8 mouse cellular contexts compared by ENCODE assay signal in the genomic region with DNA sequence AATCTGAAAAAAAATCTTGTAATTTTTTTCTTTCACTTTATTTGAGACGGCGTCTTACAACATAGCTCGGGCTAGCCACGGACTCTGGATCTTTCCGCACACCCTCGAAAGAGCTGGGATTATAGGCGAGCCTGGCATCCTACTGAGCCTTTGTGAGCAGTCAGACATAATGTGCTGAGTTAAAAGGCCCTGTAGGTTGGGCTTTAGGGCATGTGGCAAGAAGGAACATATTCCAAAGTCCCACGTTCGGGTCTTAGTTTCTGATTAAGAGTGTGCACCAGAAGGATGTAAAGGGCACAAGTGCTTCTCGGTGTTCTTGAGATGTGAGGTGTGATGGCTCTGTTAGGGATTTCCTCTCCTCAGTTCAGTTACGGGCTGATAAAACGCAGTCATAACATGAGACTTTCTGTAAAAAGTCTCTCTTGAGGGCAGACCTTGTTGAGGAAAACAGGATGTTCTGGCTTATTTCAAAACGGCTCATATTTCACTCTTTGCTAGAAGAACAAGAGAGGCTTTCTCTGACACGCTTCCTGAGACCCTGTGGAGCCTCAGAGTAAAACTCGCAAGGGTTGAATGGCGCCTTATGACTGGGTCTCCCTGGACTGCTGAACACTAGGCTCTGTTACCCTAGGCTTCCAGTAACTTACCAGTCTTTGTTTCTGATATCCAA.
DNase-seq lines count a peak whose midpoint lies in the region; ATAC-seq lines count a peak whose summit lies in the region.
"Had no signal": no experiment of that assay in that cellular context is flagged by ENCODE, and none has a peak within 500 bp of the region (broad histone marks: within the 10 kb centered on the region; RNA-seq: fewer than 3 reads in every experiment).

No protein-coding gene starts in this region.

- no peaks in the 10 kb centered on the region for H3K27me3 ChIP-seq in midbrain, embryonic 10.5 days (ENCODE audit: low read depth, poor library complexity, severe bottlenecking)
- H3K27me3 ChIP-seq in midbrain, embryonic 11.5 days (ENCODE audit: control insufficient read depth, insufficient read depth, low read length): no peaks in the 10 kb centered on the region

- 66% methylated on average over 16 of the region's 16 CpGs for WGBS in midbrain, embryonic 10.5 days
- WGBS in midbrain, embryonic 11.5 days: 62% methylated on average over 16 of the region's 16 CpGs

- H3K9ac ChIP-seq in midbrain, embryonic 11.5 days (ENCODE audit: low read length): no peak overlapping the region

- no peaks in the 10 kb centered on the region for H3K36me3 ChIP-seq in midbrain, embryonic 10.5 days
- H3K36me3 ChIP-seq in midbrain, embryonic 11.5 days (ENCODE audit: control insufficient read depth, insufficient read depth, low read length): no peaks in the 10 kb centered on the region

- DNase-seq in midbrain, embryonic 10.5 days (ENCODE audit: low spot score): peak; percentile 13
- DNase-seq in midbrain, embryonic 11.5 days (ENCODE audit: low spot score, missing footprints): no peak
- peak; percentile 70 for DNase-seq in mesoderm, embryonic 11.5 days (ENCODE audit: low read depth, low spot score)
- no peak for DNase-seq in left cerebral cortex, adult 18-20 months (ENCODE audit: low spot score in 2 of 2)
- no peak for DNase-seq in spleen, postnatal 14 days (ENCODE audit: low spot score in 2 of 2)
- DNase-seq: thymus, postnatal 14 days had no signal

- H3K9me3 ChIP-seq in midbrain, embryonic 10.5 days (replicated peaks): no peaks in the 10 kb centered on the region
- H3K9me3 ChIP-seq in midbrain, embryonic 11.5 days (ENCODE audit: control insufficient read depth, low read length): no peaks in the 10 kb centered on the region

- no peak for ATAC-seq in midbrain, embryonic 11.5 days (ENCODE audit: low FRiP score)
- ATAC-seq in granulocyte monocyte progenitor cell, adult 5-6 weeks (replicated peaks; ENCODE audit: poor library complexity, severe bottlenecking): peak; percentile 68
- ATAC-seq in monocyte, adult 5-6 weeks (replicated peaks; ENCODE audit: insufficient number of reproducible peaks, low FRiP score, low TSS enrichment, poor library complexity, severe bottlenecking): no peak

- H3K27ac ChIP-seq in midbrain, embryonic 10.5 days (replicated peaks): no peak overlapping the region; the same call in 1 of the 2 replicates
- no peak overlapping the region for H3K27ac ChIP-seq in midbrain, embryonic 11.5 days (ENCODE audit: low read depth, low read length)

- H3K4me3 ChIP-seq in midbrain, embryonic 10.5 days: no peak overlapping the region
- H3K4me3 ChIP-seq in midbrain, embryonic 11.5 days (ENCODE audit: low read depth, low read length): no peak overlapping the region

- peaks cover 16% of the 10 kb centered on the region for H3K4me1 ChIP-seq in midbrain, embryonic 10.5 days
- 0 out of 2 replicates have a peak, but pooled peaks cover 2% of the 10 kb centered on the region for H3K4me1 ChIP-seq in midbrain, embryonic 11.5 days (ENCODE audit: control insufficient read depth, insufficient read depth, low read length)

- no peak overlapping the region for H3K4me2 ChIP-seq in midbrain, embryonic 11.5 days

Comparison
In these comparisons a context has a peak if more than half of its experiments do, and no peak if none do; other contexts are left out.
1. DNase-seq: peak in midbrain, embryonic 10.5 days (single experiment) and mesoderm, embryonic 11.5 days (single experiment); none in midbrain, embryonic 11.5 days (single experiment), left cerebral cortex, adult 18-20 months (0 of 2) and spleen, postnatal 14 days (0 of 2).